Mouse (Mus musculus): ENCODE results near the gene Jph3. TPM values are rescaled to one million over a fixed set of nuclear protein-coding genes. Genes with fewer than 3 reads are reported as not detected.

Gene Jph3
- polyA plus RNA-seq, 1 experiment from 2014 or later = 8.9 TPM

GRCm38 (mm10) chr8:121760484-121760883 is 31.1 kb downstream of the Jph3 start:
- Histone ChIP-seq H3K36me3 (ENCODE audit: control insufficient read depth, insufficient read depth, low read length) (no peaks in the 10 kb centered on the region), H3K4me1 (replicated peaks; ENCODE audit: control insufficient read depth, insufficient read depth, low read length) (no peaks in the 10 kb centered on the region), H3K27ac (ENCODE audit: low read depth, low read length) (no peak overlapping the region), H3K4me2 (ENCODE audit: low read depth, low read length, severe bottlenecking) (no peak overlapping the region), H3K27me3 (ENCODE audit: control insufficient read depth, insufficient read depth, low read length) (no peaks in the 10 kb centered on the region), H3K9me3 (ENCODE audit: control insufficient read depth, low read length) (no peaks in the 10 kb centered on the region), H3K9ac (ENCODE audit: low read length) (no peak overlapping the region), H3K4me3 (ENCODE audit: low read depth, low read length) (no peak overlapping the region)
- WGBS = 79% methylated on average over 7 of the region's 7 CpGs
- ATAC-seq (replicated peaks; ENCODE audit: low FRiP score) (no peak), DNase-seq (ENCODE audit: low spot score) (no peak)

GRCm38 (mm10) chr8:121761480-121761879 is 32.1 kb downstream of the Jph3 start:
- Histone ChIP-seq H3K4me1 (replicated peaks; ENCODE audit: control insufficient read depth, insufficient read depth, low read length) (no peaks in the 10 kb centered on the region), H3K9ac (ENCODE audit: low read length) (no peak overlapping the region), H3K27me3 (ENCODE audit: control insufficient read depth, insufficient read depth, low read length) (no peaks in the 10 kb centered on the region), H3K9me3 (ENCODE audit: control insufficient read depth, low read length) (no peaks in the 10 kb centered on the region), H3K4me3 (ENCODE audit: low read depth, low read length) (no peak overlapping the region), H3K36me3 (ENCODE audit: control insufficient read depth, insufficient read depth, low read length) (no peaks in the 10 kb centered on the region), H3K27ac (ENCODE audit: low read depth, low read length) (no peak overlapping the region), H3K4me2 (ENCODE audit: low read depth, low read length, severe bottlenecking) (no peak overlapping the region)
- peak; percentile 70 for DNase-seq (ENCODE audit: low spot score)
- no peak for ATAC-seq (replicated peaks; ENCODE audit: low FRiP score)
- WGBS = 32% methylated on average over 10 of the region's 10 CpGs

DNA sequence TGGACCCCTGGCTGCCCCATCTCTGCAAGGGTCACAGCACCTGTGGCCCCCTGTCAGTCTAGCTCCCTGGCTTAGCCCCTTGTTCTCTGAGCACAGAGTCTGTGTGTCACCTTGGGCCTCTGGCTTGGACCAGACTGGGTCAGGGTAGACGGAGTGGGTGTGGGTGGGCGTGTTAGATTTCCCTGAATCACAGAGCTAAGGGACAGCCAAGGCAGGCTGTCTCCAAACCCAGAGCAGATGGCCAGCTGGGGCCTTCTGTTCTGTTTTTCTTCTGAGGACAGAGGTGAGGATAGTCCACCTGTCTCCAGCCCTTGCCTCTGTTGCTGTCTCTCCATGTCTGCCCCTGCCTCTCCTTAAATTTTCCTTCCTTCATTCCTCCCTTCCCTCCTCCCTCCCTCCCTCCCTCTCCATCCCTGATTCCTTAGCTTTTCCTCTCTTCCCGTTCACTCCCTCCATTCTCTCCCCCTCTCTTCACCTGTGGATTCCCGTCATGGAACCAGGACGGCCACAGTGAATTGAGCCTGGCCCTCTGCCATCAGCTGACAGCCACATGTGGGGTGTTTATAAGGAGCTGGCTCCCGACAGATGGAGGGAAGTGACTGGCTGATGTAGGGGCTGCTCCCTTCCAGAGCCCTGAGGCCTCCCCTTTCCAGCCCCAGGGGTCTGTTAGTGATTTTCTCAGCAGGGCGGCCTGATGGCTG is 33.7 kb downstream of the Jph3 start:
- Histone ChIP-seq H3K27me3 (ENCODE audit: control insufficient read depth, insufficient read depth, low read length) (no peaks in the 10 kb centered on the region), H3K9me3 (ENCODE audit: control insufficient read depth, low read length) (no peaks in the 10 kb centered on the region), H3K4me3 (ENCODE audit: low read depth, low read length) (no peak overlapping the region), H3K36me3 (ENCODE audit: control insufficient read depth, insufficient read depth, low read length) (no peaks in the 10 kb centered on the region), H3K4me1 (replicated peaks; ENCODE audit: control insufficient read depth, insufficient read depth, low read length) (no peaks in the 10 kb centered on the region), H3K9ac (ENCODE audit: low read length) (no peak overlapping the region), H3K4me2 (ENCODE audit: low read depth, low read length, severe bottlenecking) (no peak overlapping the region), H3K27ac (ENCODE audit: low read depth, low read length) (no peak overlapping the region)
- ATAC-seq (replicated peaks; ENCODE audit: low FRiP score) = no peak
- DNase-seq (ENCODE audit: low spot score) = no peak
- WGBS = 69% methylated on average over 7 of the region's 7 CpGs

DNA sequence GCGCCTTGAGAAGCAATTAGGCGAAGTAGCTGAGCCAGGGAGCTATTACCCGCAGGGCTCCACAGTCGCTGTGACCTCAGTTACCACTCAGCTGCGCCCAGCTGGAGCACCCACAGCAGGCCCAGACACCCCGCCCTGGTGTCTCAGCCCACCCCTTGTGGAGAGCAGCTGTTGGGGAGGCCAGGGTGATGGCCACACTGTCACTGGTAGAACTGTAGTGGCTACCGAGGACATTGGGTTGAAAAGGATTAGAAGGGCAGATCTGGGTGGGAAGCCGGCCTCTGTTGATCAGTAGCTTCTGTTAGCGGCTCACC is 34.2 kb downstream of the Jph3 start:
- Histone ChIP-seq H3K27me3 (ENCODE audit: control insufficient read depth, insufficient read depth, low read length) (no peaks in the 10 kb centered on the region), H3K4me2 (ENCODE audit: low read depth, low read length, severe bottlenecking) (no peak overlapping the region), H3K4me3 (ENCODE audit: low read depth, low read length) (no peak overlapping the region), H3K27ac (ENCODE audit: low read depth, low read length) (no peak overlapping the region), H3K9me3 (ENCODE audit: control insufficient read depth, low read length) (no peaks in the 10 kb centered on the region), H3K9ac (ENCODE audit: low read length) (no peak overlapping the region), H3K4me1 (replicated peaks; ENCODE audit: control insufficient read depth, insufficient read depth, low read length) (no peaks in the 10 kb centered on the region), H3K36me3 (ENCODE audit: control insufficient read depth, insufficient read depth, low read length) (no peaks in the 10 kb centered on the region)
- no peak for DNase-seq (ENCODE audit: low spot score)
- no peak for ATAC-seq (replicated peaks; ENCODE audit: low FRiP score)
- 78% methylated on average over 9 of the region's 9 CpGs for whole genome bisulfite sequencing

DNA sequence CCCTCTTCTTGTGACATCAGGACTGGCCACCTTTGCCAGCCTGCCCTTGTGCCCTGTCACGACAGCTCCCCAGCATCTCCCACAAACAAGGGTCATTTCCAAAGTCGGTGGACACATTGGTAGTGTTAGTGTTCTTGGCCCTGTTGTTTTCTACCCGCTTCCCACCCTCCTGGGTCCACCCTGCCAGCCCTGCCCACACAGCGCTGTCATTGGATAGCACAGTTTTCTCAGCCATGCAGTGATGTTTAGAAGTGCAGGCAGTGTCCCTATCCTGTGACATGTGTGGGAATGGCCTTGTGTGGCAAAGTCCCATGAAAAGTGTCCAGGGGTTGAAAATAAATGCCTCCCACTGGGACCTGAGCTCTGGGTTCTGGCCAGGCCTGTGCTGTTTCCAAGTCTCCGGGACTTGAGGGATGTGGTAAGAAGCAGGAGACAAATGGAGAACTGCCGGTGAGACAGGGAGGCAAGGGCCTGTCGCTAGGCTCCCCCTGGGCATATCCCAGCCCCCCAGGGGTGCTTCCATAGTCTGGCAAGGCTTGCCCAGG is 36.2 kb downstream of the Jph3 start:
- Histone ChIP-seq H3K9me3 (ENCODE audit: control insufficient read depth, low read length) (no peaks in the 10 kb centered on the region), H3K4me3 (ENCODE audit: low read depth, low read length) (no peak overlapping the region), H3K9ac (ENCODE audit: low read length) (no peak overlapping the region), H3K4me2 (ENCODE audit: low read depth, low read length, severe bottlenecking) (no peak overlapping the region), H3K4me1 (replicated peaks; ENCODE audit: control insufficient read depth, insufficient read depth, low read length) (no peaks in the 10 kb centered on the region), H3K36me3 (ENCODE audit: control insufficient read depth, insufficient read depth, low read length) (no peaks in the 10 kb centered on the region), H3K27me3 (ENCODE audit: control insufficient read depth, insufficient read depth, low read length) (no peaks in the 10 kb centered on the region), H3K27ac (ENCODE audit: low read depth, low read length) (no peak overlapping the region)
- DNase-seq (ENCODE audit: low spot score) = no peak
- 87% methylated on average over 7 of the region's 7 CpGs for WGBS
- no peak for ATAC-seq (replicated peaks; ENCODE audit: low FRiP score)

- H3K36me3 ChIP-seq (ENCODE audit: control insufficient read depth, insufficient read depth, low read length) = no peaks in the 10 kb centered on the region
- H3K9me3 ChIP-seq (ENCODE audit: control insufficient read depth, low read length) = no peaks in the 10 kb centered on the region
- no peaks in the 10 kb centered on the region for H3K27me3 ChIP-seq (ENCODE audit: control insufficient read depth, insufficient read depth, low read length)
- ATAC-seq (replicated peaks; ENCODE audit: low FRiP score) (no peak), DNase-seq (ENCODE audit: low spot score) (no peak)
- no peak overlapping the region for H3K4me3 ChIP-seq (ENCODE audit: low read depth, low read length)
- peaks cover 3% of the 10 kb centered on the region; the same call in 1 of the 2 replicates for H3K4me1 ChIP-seq (replicated peaks; ENCODE audit: control insufficient read depth, insufficient read depth, low read length)
- no peak overlapping the region for H3K9ac ChIP-seq (ENCODE audit: low read length)
- WGBS = 85% methylated on average over 3 of the region's 3 CpGs
- no peak overlapping the region for H3K27ac ChIP-seq (ENCODE audit: low read depth, low read length)
- H3K4me2 ChIP-seq (ENCODE audit: low read depth, low read length, severe bottlenecking) = no peak overlapping the region
Observed at GRCm38 (mm10) chr8:121769095-121769494, 39.7 kb downstream of the Jph3 start.

- H3K4me3 ChIP-seq (ENCODE audit: low read depth, low read length) = no peak overlapping the region
- H3K4me1 ChIP-seq (replicated peaks; ENCODE audit: control insufficient read depth, insufficient read depth, low read length) = peaks cover 3% of the 10 kb centered on the region; the same call in 1 of the 2 replicates
- no peak for ATAC-seq (replicated peaks; ENCODE audit: low FRiP score)
- H3K27me3 ChIP-seq (ENCODE audit: control insufficient read depth, insufficient read depth, low read length) = no peaks in the 10 kb centered on the region
- DNase-seq (ENCODE audit: low spot score) = no peak
- H3K9me3 ChIP-seq (ENCODE audit: control insufficient read depth, low read length) = no peaks in the 10 kb centered on the region
- no peak overlapping the region for H3K27ac ChIP-seq (ENCODE audit: low read depth, low read length)
- no peaks in the 10 kb centered on the region for H3K36me3 ChIP-seq (ENCODE audit: control insufficient read depth, insufficient read depth, low read length)
- H3K4me2 ChIP-seq (ENCODE audit: low read depth, low read length, severe bottlenecking) = no peak overlapping the region
- WGBS = 95% methylated on average over 2 of the region's 2 CpGs
- H3K9ac ChIP-seq (ENCODE audit: low read length) = no peak overlapping the region
Observed at GRCm38 (mm10) chr8:121769621-121770020, 40.2 kb downstream of the Jph3 start.

GRCm38 (mm10) chr8:121770845-121771752 is 41.7 kb downstream of the Jph3 start:
- Histone ChIP-seq H3K27me3 (ENCODE audit: control insufficient read depth, insufficient read depth, low read length) (no peaks in the 10 kb centered on the region), H3K4me2 (ENCODE audit: low read depth, low read length, severe bottlenecking) (0 out of 2 replicates have a peak overlapping the region, but pooled peaks have one; percentile 1), H3K27ac (ENCODE audit: low read depth, low read length) (no peak overlapping the region), H3K4me1 (replicated peaks; ENCODE audit: control insufficient read depth, insufficient read depth, low read length) (peaks cover 3% of the 10 kb centered on the region; the same call in 1 of the 2 replicates), H3K9me3 (ENCODE audit: control insufficient read depth, low read length) (no peaks in the 10 kb centered on the region), H3K4me3 (ENCODE audit: low read depth, low read length) (no peak overlapping the region), H3K9ac (ENCODE audit: low read length) (peak overlapping the region; percentile 24; the same call in 1 of the 2 replicates), H3K36me3 (ENCODE audit: control insufficient read depth, insufficient read depth, low read length) (no peaks in the 10 kb centered on the region)
- 35% methylated on average over 19 of the region's 19 CpGs for WGBS
- ATAC-seq (replicated peaks; ENCODE audit: low FRiP score) (peak; percentile 60), DNase-seq (ENCODE audit: low spot score) (no peak)

Measured in forebrain, embryonic 11.5 days (tissue).